Mouse (Mus musculus) gastrocnemius, postnatal 36 days (tissue): ENCODE measurements at regions not wholly inside any gene's neighbourhood (a gene's known extent, or its start where the extent isn't known, plus 50 kb on each side); places are given as distances from the start of the nearest gene placed in this dataset.
"Not testable (repeated sequence)": the region's sequence is repeated elsewhere in the genome, so short reads cannot be mapped to it uniquely, and the experiment has no call there.

Experiments used
- DNase-seq, 2 experiments: peaks; one replicate each; pipeline ENCODE4 v3.0.0; 2022
- intact Hi-C: fragments of 180-260 bp; cut with DNase I; formaldehyde crosslinking; loops from one replicate; pipeline ENCODE4 v1.15.1; 2025

DNA sequence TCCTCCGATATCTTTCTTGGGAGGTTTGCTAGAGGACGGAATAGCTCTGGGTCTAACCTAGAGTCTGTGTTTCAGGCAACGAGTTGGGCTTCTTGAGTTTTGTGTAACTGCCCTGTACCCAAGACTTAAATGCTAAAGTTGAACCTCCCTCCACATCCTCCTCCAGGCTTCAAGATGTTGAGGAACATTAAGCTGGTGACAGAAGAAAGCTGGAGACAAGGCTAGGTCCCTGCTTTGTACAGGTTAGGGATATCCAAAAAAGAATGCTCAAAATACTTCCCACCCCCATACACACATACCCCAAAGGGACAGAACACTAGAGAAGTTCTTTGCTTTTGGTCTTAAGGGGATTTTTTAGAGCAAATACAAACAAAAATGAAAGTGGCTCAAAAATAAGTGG lies 303.6 kb downstream of the Ets1 start:
- intact Hi-C loops: loop anchor here (2.0 to 10.0 kb wide), 3 partner anchors 143 to 535 kb away; no protein-coding TSS in a partner anchor
- no peak for DNase-seq

GRCm38 (mm10) chr9:32940111-32940813 lies 304.2 kb downstream of the Ets1 start:
- intact Hi-C loops: loop anchor here (2.0 to 10.0 kb wide), 3 partner anchors 142 to 535 kb away; no protein-coding TSS in a partner anchor
- peak; percentile 60 to 73 for DNase-seq

DNA sequence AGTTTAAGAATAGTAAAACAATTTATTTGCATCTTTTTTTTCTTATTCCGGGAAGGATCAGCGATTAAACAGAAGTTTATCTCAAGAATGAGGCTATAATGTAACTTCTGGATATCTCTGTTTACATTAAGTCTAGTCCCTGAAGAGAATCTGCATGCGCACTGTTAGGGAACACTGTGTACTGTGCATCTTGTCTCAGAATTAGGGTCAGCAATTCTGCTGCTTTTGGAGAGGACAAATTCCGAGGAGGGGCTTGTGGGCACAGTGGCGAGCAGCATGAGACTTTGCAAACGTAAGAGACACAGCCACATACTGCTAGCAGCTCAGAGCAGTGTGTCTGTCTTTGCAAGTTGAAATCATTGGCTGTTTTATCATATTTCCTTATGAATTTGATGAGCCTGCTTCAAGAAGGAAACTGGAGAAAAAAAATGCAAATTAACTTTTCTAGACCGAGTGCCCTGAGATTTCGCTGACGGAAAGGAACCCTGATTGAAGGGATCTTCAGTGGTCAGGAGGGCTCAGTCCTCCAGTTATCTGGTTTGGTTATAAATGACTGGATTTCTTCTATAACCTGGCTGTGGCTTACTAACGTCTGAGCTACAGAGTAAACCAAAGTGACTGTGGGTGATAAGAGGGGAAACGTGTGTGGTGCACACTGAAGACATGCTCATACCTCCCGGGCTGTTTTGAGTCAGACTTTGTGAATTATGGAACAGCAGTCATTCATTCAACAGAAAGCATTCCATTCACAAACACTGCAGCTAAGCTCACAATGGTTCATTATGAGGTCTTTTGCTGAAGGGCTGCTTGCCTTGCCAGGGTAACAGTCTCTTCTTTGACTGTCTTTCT lies 305.1 kb downstream of the Ets1 start:
- intact Hi-C loops: loop anchor here (2.0 to 10.0 kb wide), 3 partner anchors 141 to 536 kb away; no protein-coding TSS in a partner anchor
- DNase-seq: no peak

DNA sequence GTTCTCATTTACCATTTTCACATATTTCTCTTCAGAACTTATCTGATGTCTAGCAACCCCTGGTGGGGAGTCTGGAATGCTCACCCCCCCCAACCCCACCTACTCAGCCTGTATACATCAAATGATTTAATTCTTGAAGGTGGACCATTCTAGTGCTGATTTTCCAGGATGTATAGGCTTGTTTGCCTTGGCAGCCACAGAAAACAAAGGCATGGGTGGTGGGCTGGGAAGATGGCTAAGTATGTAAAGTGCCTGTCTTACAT lies 305.7 kb downstream of the Ets1 start:
- intact Hi-C loops: loop anchor here (2.0 to 10.0 kb wide), 3 partner anchors 141 to 537 kb away; no protein-coding TSS in a partner anchor
- DNase-seq: no peak

GRCm38 (mm10) chr9:32947221-32947620 lies 311.2 kb downstream of the Ets1 start:
- no peak for DNase-seq
- intact Hi-C loops: loop anchor here (5.0 to 10.0 kb wide), 2 partner anchors 150 to 542 kb away; no protein-coding TSS in a partner anchor

DNA sequence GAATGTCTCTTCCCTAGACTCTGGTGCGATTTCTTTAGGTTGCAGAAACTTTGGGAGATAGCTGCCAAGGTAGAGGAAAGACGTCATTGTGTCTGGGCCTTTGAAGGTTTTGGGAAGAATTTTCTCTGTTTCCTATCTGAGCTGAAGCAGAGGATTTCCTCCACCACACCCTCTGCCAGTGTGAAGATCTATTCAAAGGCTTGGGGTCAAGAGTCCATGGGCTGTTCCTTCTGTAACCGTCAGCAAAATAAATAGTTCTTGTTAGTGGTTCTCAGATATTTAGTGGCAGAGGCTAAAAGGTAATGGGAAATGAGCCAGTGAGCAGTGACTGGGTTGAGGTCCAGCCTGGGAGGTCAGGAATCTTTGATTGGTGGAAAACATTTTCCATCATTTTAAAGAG lies 313.0 kb downstream of the Ets1 start:
- no peak for DNase-seq
- intact Hi-C loops: loop anchor here (5.0 to 10.0 kb wide), 2 partner anchors 148 to 544 kb away; no protein-coding TSS in a partner anchor

GRCm38 (mm10) chr9:32958716-32959115 lies 322.7 kb downstream of the Ets1 start:
- no peak for DNase-seq
- intact Hi-C loops: no loop called here

DNA sequence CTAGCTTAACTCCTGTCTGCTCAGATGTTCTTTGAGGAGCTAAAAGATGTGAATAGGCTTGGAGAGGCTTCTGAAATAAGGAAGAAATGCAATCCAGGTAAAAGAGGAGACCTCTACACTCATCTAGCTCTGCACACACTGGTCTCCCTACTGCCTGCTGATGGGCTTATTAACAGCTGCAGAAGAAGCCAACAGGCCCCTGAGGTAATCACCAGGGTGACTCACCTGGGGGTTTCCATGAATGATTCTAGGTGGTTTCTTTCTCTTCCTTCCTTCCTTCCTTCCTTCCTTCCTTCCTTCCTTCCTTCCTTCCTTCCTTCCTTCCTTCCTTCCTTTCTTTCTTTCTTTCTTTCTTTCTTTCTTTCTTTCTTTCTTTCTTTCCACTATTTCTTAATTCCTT lies 323.4 kb downstream of the Ets1 start:
- intact Hi-C loops, DNase-seq: not testable (repeated sequence)

DNA sequence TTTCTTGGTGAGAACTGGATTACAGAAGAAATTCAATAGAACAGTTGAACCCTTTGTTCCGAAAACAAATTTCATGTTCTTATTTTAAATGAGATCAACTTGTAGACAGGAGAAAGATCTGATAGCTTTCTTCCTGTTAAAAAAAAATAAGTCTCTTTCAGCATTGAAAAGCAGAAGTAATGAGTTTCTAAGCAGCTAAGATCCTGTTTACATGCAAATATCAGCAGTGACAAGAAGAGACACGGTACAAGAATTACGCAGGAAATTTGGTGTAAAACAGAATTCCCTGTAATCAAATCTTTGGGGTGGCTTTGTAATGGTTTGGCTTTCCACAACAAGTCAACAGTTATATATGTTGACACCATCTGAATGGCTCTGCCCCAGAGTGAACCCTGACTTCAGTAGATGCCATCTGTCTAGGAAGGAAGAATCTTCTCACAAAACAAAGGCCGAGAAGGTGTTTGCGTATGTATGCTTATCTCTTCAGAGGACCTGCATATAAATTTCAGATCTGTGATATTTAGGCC lies 326.7 kb downstream of the Ets1 start:
- intact Hi-C loops: no loop called here
- no peak for DNase-seq

DNA sequence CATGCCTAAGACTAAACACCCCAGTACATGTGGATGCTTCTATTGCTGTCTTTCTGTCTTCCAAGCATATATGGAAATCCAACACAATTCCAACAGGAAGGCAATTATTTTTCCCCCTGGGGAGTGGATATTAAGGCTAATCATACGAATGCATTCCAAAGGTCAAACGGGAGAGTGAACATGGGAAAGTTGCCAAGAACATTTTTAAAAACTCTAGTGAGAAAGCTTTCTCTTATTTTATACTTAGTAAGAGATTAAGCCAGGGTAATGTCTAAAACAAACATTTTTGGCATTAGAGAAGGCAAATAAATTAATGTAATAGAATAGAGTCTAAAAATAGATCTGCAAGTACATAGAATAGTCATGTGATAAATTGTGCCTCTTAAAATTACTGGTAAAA lies 332.4 kb downstream of the Ets1 start:
- DNase-seq: no peak
- intact Hi-C loops: no loop called here

DNA sequence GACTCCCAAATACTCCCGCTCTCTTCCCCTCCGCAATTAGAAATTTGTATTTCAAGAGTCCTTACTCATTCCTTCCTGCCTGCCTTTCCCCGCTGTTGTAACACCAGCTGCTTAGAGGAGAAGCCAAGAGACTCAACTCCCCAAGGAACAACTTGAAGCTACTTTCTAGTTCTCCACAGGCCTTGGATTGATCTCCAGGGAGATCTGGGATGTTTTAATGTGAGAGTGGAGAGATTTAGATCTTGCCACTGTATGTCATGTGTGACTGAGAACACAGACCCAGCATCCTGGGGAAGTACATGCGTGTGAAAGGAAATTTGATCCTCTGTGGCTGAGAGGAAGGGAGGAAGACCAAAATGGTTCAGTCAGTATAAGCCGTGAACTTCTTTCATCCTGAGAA lies 335.4 kb downstream of the Ets1 start:
- no peak for DNase-seq
- intact Hi-C loops: no loop called here

GRCm38 (mm10) chr9:32971926-32972325 lies 335.9 kb downstream of the Ets1 start:
- intact Hi-C loops: no loop called here
- no peak for DNase-seq

GRCm38 (mm10) chr9:32972431-32973052 lies 336.5 kb downstream of the Ets1 start:
- intact Hi-C loops: no loop called here
- DNase-seq: no peak

DNA sequence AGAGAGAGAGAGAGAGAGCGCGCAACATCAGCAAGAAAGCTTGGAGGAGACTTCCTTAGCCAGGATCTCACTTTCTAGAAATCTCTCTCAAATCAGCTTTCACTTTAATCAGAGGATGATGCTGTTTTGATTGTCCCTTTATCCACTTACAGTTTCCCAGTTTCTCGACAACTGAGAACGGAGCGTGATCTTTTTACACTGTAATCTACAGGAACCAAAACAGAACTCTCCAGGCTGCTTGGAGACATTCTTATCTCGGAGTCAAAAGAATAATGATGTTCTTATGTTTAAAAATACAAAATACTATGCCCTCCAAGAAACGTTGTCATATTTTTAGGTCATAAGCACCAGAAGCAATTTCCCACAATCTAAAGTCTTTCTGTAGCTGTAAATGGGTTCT lies 341.7 kb downstream of the Ets1 start:
- no peak for DNase-seq
- intact Hi-C loops: no loop called here

DNA sequence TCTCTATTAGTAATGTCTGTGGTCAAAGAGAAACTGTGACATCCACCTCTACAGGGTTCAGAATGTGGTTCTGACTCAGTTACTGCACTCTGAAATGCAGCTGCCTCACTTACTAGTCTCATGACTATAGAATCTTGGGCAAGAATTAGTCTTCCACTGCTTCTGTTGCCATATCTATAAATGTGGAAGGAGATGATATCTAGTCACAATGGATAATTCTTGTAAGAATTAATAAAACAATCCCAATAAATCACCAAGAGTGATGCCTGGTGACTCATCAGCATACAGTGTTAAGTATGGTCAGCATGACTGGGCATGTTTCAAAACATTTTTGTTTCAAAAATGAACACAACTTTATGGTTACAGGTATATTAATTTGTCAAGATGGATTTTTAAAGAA lies 344.8 kb downstream of the Ets1 start:
- no peak for DNase-seq
- intact Hi-C loops: no loop called here

DNA sequence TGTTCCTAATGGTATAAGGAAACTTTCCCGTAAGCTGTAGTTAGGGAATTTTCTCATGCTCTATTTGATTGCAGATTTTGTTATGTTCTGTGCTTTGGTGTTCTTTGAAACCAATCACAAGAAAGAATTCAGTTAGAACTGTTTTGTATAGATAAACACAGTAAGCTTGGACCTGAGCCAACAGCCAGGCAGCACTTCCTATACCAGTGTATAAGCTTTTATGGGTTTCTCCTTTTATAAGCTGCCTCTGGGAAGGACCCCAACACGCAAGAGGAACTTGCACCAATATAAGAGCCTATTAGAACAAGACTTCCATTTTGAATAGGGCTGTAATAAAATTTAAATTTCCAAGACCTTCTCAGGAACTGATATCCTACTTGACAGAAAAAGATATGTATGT lies 347.2 kb downstream of the Ets1 start:
- no peak for DNase-seq
- intact Hi-C loops: no loop called here

DNA sequence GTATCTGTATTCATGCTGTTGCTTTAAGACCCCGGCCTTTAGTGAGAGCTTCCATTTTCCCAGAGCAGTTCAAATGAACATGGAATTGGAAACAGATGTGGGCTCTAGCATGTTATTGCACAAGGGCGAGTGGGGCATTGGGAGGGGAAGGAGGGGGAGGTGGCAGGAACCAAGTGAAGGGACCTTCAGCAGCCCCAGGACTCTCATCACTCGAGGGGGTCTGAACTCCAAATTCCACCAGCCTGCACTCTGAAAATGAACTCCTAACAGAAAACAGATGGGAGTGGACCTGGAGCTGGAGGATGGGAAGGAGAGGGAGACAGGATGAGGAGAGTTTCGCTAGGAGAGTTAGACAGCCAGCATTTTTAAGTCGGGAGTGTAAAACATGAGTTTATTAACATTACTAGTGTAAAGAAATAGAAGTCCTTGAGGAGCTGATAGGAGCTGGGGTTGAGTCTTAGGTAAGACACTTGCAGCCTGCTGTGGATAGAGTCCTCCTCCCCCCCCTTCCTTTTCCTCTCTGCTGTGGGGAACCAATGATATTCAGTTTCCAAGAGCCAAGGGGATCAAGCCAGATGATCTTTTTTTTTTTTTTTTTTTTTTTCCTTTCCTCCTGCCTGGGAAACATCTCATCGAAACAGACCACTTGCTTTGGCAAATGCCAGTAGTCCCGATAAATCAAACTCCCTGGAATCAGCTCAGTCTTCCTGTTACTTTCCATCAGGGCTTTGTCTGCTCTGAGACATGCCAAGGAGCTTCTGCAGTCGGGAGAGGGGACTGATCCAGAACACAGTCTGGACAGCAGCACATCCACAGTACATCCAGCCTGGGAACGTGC lies 351.0 kb downstream of the Ets1 start:
- peak in 1 of 2 experiments; percentile 16 for DNase-seq
- intact Hi-C loops: no loop called here

DNA sequence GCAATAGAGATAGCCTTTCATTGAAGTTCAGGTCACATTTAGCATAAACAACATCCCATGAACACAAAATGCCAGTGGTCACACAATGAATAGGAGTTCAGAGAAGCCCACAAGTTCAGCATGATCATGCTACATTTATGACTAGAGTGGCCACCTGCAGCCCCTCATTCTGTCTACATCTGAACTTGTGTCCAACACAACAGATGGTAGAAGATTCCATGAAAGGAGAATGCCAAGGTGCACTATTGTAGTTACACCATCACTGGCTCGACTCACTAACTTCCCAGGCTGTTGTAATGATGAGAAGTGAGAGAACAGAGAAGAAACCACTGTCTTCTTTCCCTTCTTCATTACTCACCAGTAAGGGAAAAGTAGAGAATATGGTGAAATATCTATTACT lies 353.0 kb downstream of the Ets1 start:
- no peak for DNase-seq
- intact Hi-C loops: no loop called here

GRCm38 (mm10) chr9:32998323-32998722 lies 362.3 kb downstream of the Ets1 start:
- intact Hi-C loops: no loop called here
- DNase-seq: no peak

- intact Hi-C loops: no loop called here
- peak; percentile 6 to 21 for DNase-seq
Measured at GRCm38 (mm10) chr9:33000691-33001164, 364.7 kb downstream of the Ets1 start.
